Mouse (Mus musculus) E14TG2a.4 (cell line): ENCODE measurements around the gene Mybbp1a.

ENCODE experiments used
- CTCF ChIP-seq: conservative IDR thresholded peaks from 2 replicates; pipeline ENCODE4 v1.5.1; 2014; ENCODE audit warnings: low read length
- NANOG ChIP-seq: IDR thresholded peaks from 2 replicates; pipeline ENCODE4 v1.6.1; 2014; ENCODE audit warnings: borderline replicate concordance, low read length, mixed read lengths

DNA sequence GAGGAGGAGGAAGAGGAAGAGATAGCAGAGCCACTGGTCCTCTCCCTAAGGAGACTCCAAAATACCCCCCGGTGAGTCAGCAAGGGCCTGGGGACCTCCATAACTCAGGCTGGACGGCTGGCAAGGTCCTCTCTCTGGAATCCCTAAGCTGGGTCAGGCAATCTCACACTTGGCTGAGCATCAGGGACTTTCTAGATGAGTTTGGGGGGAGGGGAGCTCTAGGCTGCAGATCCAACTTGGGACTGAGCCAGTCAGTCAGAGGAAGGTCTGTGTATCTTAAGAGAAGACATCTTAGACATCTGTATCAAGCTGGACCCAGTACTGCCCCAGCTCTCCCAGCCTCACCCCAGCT is 5.5 kb upstream of the Mybbp1a start:
- no peak for TF ChIP-seq CTCF
- no peak for TF ChIP-seq NANOG
